Mouse (Mus musculus) left cerebral cortex, adult 8-10 months (tissue): ENCODE results near the gene Ltb. TPM values are rescaled to one million over a fixed set of nuclear protein-coding genes. Genes with fewer than 3 reads are reported as not detected.

ENCODE experiments used
- DNase-seq, 2 experiments: peaks; one replicate each; pipeline ENCODE4 v3.0.0; 2022; ENCODE audit warnings: low spot score in 2 of 2
- total RNA-seq, 4 experiments: library from RNA; stranded (reverse); gene quantifications; 2 replicates each; pipeline ENCODE4 v1.2.4; 2022

Ltb gene
- total RNA-seq, 4 experiments from 2014 or later, result 1.0 to 1.6 (median 1.2) TPM; not detected in 1

- peak; percentile 98 to 99 for DNase-seq
Measured at GRCm38 (mm10) chr17:35164568-35165450, 29.4 kb upstream of the Ltb start, which contains the start of gene Prrc2a. TSS of gene Prrc2a (minus strand) at chr17:35164897.

DNA sequence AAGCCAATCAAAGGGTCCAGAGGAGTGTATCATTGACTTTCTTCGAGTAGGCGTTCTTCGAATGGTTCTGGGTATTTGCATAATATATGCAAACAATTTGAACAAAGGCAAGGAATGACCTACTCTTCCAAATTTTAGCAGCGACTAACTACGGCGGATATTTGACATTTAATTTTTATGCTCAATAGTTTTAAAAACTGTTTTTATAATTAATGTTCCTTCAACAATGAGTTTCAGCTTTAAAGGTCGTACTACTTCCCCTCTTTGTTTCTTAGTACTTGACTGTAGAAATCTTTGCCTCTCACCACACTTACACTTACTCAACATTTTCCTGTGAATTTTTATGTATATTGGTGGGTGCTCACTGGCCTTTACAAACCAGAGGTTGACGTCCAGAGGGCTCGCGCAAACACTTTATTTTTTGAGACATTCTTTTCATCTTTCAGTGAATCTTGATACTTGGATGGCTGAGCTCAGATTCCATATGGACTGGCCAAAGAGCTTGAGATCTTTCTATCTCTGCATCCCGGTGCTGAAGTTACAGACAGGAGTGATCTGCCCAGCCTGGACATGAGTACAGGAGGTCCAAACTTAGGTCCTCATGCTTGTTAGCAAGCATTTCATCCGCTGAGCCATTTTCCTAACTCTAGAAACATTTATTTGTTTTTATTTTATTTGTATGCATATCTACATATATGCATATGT, 28.6 kb upstream of the Ltb start:
- DNase-seq, result no peak

DNA sequence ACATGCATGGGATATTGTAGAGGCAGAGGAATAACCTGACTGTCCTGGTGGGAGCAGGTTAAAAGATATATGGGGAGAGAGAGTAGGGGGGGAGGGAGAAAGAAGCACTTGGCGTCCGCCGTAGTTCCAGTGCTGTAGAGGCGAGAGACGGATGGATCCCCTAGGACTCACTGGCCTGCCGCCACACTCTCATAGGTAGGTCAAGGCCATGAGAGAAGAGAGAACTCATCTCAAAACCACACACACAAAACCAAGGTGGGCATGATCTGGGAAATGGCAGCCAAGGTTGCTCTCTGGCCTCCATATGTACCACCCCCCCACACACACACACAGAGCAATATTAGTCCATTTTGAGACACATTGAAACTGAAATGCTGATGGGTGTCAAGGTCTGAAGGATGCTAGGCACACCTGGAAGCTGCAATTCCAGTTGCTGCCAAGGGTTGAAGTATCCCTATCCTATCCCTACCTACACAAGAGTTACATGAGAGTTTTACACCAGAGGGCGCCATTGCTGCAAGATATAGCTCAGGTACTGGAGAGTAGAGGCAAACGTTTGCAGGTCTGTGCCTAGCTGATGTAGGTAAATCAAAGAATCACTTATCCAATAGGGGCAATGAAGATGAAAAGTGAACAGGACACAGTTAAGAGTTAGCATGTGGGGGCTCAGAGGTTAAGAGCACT, 27.7 kb upstream of the Ltb start:
- DNase-seq, result peak in 1 of 2 experiments; percentile 70

GRCm38 (mm10) chr17:35167794-35168193, 26.4 kb upstream of the Ltb start:
- DNase-seq, result peak in 1 of 2 experiments; percentile 50

GRCm38 (mm10) chr17:35168541-35169207, 25.6 kb upstream of the Ltb start:
- DNase-seq, result no peak

GRCm38 (mm10) chr17:35172445-35173234, 21.6 kb upstream of the Ltb start:
- DNase-seq, result peak in 1 of 2 experiments; percentile 72

- DNase-seq, result no peak
Measured at GRCm38 (mm10) chr17:35173329-35173728, 20.9 kb upstream of the Ltb start.

GRCm38 (mm10) chr17:35174201-35174977, 19.9 kb upstream of the Ltb start:
- no peak for DNase-seq

DNA sequence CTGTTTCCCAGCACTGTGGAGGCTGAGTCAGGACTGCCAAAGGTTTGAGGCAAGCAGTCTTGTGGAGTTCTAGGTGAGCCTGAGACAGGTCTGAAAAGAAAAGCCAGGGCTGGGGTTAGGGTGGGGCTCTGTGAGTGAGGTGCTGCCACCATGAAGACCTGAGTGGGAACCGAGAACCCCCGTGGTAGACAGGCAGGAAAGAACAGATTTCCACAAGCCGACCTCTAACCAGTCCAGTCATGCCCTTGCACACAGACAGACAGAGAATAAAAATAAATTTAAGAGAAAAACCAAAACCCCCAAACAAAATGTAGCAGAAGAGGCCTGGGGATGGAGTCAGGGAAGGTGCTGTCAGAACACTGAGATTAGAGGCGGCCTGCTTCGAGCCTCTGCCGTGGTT, 18.9 kb upstream of the Ltb start:
- DNase-seq, result no peak

- no peak for DNase-seq
Measured at GRCm38 (mm10) chr17:35175968-35176367, 18.3 kb upstream of the Ltb start, which contains the start of gene Aif1. TSS of gene Aif1 (minus strand) at chr17:35176068.

- no peak for DNase-seq
Measured at GRCm38 (mm10) chr17:35178528-35178927, 15.7 kb upstream of the Ltb start.

- no peak for DNase-seq
Measured at GRCm38 (mm10) chr17:35180093-35180492, 14.1 kb upstream of the Ltb start.

DNA sequence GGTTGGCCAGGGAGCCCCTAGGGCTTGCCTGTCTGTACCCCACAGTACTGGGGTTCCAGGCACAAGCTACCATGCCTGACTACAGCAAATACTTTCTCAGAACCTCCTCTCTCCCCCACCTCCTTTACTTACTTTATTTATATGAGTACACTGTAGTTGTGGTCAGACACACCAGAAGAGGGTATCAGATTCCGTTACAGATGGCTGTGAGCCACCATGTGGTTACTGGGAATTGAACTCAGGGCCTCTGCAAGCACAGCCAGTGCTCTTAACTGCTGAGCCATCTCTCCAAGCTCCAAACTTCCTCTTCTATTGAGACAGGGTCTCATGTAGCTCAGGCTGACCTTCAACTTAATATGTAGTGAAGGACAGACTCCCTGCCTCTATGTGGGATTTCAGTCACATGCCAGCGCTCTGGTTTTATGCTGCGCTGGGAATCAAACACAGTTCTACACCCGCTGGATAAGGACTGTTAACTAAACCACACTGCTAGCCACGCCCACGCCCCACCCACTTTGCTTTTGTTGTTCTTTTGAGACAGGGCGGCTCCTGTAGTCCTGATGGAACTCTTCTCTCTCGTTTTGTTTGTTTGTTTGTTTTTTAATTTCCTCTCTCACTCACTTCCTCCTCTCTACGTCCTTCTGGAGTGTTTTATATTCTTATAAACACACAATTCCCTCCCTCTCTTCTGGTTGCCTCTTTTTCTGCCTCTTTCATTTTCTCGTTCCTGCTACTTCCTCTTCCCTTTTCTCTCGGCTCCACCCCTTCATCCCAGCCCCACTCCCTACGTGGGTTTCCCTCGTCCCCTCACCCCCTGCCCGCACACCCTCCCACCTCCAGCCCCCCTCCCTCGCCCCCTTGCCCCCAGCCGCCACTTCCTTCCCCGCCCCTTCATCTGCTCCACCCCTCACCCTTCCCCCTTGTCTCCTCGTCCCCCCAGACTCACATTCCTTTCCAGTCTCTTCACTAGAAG, 8.3 kb upstream of the Ltb start:
- no peak for DNase-seq

GRCm38 (mm10) chr17:35186681-35187080, 7.6 kb upstream of the Ltb start:
- DNase-seq, result no peak

GRCm38 (mm10) chr17:35187345-35187744, 6.9 kb upstream of the Ltb start:
- no peak for DNase-seq

DNA sequence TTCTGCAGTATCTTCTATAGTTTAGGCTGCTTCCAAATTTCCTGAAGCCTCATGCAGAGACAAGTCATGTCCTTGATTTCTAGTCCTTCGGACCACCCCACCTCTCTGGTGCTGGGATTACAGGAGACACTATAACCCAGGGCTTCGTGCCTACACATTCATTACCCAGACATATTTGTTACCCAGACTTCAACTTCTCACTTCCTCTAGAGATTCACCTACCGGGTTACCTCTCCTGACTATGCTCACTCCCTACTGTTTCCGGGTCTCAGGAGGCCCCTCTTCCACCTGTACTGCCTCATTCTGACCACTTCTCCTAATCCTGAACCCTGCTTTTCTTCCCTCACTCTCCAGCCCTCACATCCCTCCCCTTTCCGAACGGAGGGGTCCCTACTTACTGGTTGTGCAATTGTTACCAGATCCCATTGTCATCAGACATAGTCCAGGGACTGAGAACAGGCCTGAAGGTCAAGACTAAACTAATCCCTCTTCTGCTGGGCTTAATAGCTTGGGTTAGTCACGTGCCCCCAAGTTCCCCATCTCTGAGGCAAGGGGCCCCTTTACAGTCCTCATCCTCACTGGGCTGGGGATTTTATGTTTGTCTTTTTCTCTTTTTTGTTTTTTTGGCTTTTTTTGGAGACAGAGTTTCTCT, 6.2 kb upstream of the Ltb start, which contains the start of gene Lst1:
Gene Lst1 (minus strand): TSS at position 481 of the 652 bp plus-strand sequence.
- DNase-seq, result no peak

DNA sequence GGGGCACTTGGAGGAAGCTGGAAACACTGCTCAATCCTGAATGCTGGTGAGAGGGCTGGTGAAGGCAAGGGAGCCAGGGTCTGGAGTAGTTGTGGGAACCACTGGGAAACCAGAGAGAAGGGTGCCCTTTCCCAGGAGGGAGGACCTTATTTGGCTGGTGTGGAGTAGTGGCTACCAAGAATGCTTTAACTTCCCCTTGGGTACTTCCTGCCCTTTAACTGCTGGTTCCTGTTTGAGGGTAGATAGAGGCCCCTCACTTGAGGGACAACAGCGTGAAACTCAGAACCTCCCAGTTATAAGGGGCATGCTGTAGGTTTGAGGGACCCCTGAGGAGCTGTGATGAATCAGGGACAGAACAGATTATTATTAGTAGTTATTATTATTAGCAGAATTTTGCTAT, 5.1 kb upstream of the Ltb start:
- DNase-seq, result no peak

DNA sequence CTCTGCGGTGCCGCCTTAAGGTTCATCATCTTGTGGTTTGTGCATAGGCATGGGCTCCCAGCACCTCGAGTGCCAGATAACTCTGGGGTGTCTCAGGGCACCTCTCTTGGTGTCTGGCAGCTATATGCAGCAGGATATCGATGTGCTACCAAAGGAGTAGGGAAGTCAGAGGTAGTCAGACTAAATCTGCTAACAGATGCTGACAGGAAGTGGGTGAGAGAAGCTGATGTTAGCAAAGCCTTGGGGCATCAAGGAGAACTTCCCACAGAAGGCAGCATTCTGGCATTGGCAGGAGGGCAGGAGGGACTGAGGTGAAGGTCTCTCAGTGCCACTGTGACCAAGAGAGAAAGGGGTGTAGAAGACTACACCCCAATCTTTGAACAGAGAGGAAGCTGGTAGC, 4.1 kb upstream of the Ltb start:
- DNase-seq, result no peak
